Mouse (Mus musculus): Measurements from ENCODE around the gene Zdhhc19.

- TF ChIP-seq CTCF (IDR thresholded peaks at IDR 0.05; ENCODE audit: borderline replicate concordance, extremely low read depth, insufficient read depth, insufficient read length) (no peak), POLR2A (IDR thresholded peaks at IDR 0.05; ENCODE audit: borderline replicate concordance, extremely low read depth, insufficient read depth, insufficient read length, poor library complexity, severe bottlenecking) (no peak)
Observed at GRCm38 (mm10) chr16:32487234-32488111, 8.6 kb upstream of the Zdhhc19 start, which contains the start of gene Slc51a.

All from brain, embryonic 14.5 days (tissue).